Mouse (Mus musculus) lung, postnatal 0 days (tissue): ENCODE data around the gene Ttc9c.

Source experiments
- CTCF ChIP-seq: IDR thresholded peaks from 2 replicates; pipeline ENCODE4 v1.5.1; 2016; ENCODE audit warnings: antibody characterized with exemption, mild to moderate bottlenecking
- EP300 ChIP-seq: IDR thresholded peaks from 2 replicates; pipeline ENCODE4 v1.6.1; 2016; ENCODE audit warnings: antibody characterized with exemption, mild to moderate bottlenecking, control low read depth

GRCm38 (mm10) chr19:8789171-8789570 lies 30.0 kb downstream of the Ttc9c start:
- TF ChIP-seq CTCF (no peak), EP300 (no peak)
